Mouse (Mus musculus) midbrain, embryonic 16.5 days (tissue): Measurements from ENCODE around the gene Pbx1. TPM values are rescaled to one million over a fixed set of nuclear protein-coding genes. Genes with fewer than 3 reads are reported as not detected.
A peak's percentile ranks its signal among the peaks of the same experiment; 100 is the strongest.

Experiments
- ATAC-seq: fragments of 200-750 bp; cut with Nextera tagmentation; 2 replicates; pipeline ENCODE4 v1.8.0; 2017; ENCODE audit warnings: moderate TSS enrichment
- H3K27ac ChIP-seq: fragments of 300-500 bp; sonication (generic); 2 replicates; pipeline ENCODE4 v1.5.1; 2014; ENCODE audit warnings: mild to moderate bottlenecking, low read length, mixed read lengths
- H3K27me3 ChIP-seq: fragments of 300-500 bp; sonication (generic); 2 replicates; pipeline ENCODE4 v1.6.1; 2014; ENCODE audit warnings: low read depth, low read length, mixed read lengths; ENCODE audit not compliant: control insufficient read depth, insufficient read depth
- H3K36me3 ChIP-seq: fragments of 300-500 bp; sonication (generic); 2 replicates; pipeline ENCODE4 v1.6.1; 2014; ENCODE audit warnings: mild to moderate bottlenecking, low read length, moderate library complexity, mixed read lengths; ENCODE audit not compliant: control insufficient read depth, insufficient read depth
- H3K4me1 ChIP-seq: fragments of 300-500 bp; sonication (generic); 2 replicates; pipeline ENCODE4 v1.6.1; 2014; ENCODE audit warnings: mild to moderate bottlenecking, low read length, mixed read lengths; ENCODE audit not compliant: control insufficient read depth, insufficient read depth
- H3K4me2 ChIP-seq: fragments of 300-500 bp; sonication (generic); 2 replicates; pipeline ENCODE4 v1.6.1; 2014; ENCODE audit warnings: mild to moderate bottlenecking, low read length, mixed read lengths
- H3K4me3 ChIP-seq: fragments of 300-500 bp; sonication (generic); 2 replicates; pipeline ENCODE4 v1.5.1; 2014; ENCODE audit warnings: low read depth, mild to moderate bottlenecking, low read length, moderate library complexity, mixed read lengths
- H3K9ac ChIP-seq: fragments of 300-500 bp; sonication (generic); 2 replicates; pipeline ENCODE4 v1.6.1; 2014; ENCODE audit warnings: low read depth, low read length, mixed read lengths
- H3K9me3 ChIP-seq: fragments of 300-500 bp; sonication (generic); replicated peaks from 2 replicates; pipeline ENCODE4 v1.6.1; 2014; ENCODE audit warnings: mild to moderate bottlenecking, low read length, mixed read lengths; ENCODE audit not compliant: control insufficient read depth, poor library complexity, severe bottlenecking
- WGBS: fragments of 180-500 bp; shearing (Covaris S2); extraction: QIAGEN DNeasy Blood & Tissue Kit; methylation state at CpG from one replicate; pipeline ENCODE4 v1.1.7; 2014; 5-methylcytosine and 5-hydroxymethylcytosine counted together
- polyA plus RNA-seq: library from polyadenylated mRNA; unstranded; fragments of >200 nt; fragmentation: Nextera tagmentation; extraction: Ambion mirVana; gene quantifications from 2 replicates; pipeline ENCODE4 v1.2.1, GENCODE M21; 2015

Pbx1 gene
- polyA plus RNA-seq, 1 experiment from 2014 or later, result 71.8 TPM

DNA sequence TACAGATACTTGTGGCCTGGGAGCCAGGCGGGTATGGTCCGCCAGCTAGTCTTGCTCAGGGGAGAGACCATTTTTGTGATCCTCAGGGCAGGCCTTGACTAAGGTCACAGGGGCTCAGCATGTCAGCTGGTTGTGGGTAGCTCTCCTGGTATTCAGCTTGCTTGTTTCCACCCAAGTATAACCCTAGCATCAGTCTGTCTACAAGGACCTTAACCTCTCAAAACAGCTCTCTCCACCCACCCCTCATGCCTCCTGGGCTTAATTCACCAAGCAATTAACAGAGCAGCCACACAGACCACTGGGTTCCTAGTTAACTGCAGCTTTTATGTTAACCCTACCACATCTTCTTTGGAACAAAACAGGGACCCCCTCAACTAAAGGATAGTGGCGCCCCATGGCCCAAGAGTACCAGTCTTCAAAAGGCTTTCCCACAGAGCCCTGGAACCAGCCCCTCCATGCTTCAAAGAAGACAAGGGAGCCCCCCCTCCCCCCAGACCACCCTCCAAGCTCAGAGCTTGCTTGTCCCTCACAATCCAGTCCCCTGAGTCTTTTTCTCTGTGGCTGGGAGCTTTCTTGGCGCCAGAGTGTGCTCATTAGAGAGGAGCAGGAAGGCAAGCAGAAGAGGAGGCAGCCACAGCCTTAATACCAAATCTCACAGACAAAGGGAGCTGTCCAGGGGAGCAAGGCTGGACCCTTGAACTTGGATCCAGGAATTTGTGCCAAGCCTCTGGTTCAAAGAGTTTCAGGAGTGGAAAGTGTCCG is 48.1 kb downstream of the Pbx1 start:
- H3K4me3 ChIP-seq, result no peak overlapping the region
- H3K9ac ChIP-seq, result no peak overlapping the region
- H3K27me3 ChIP-seq, result no peaks in the 10 kb centered on the region
- H3K9me3 ChIP-seq, result no peaks in the 10 kb centered on the region
- peak; percentile 29; the same call in 1 of the 2 replicates for ATAC-seq
- WGBS, result 31% methylated on average over 5 of the region's 5 CpGs
- peak overlapping the region; percentile 30 for H3K27ac ChIP-seq
- no peaks in the 10 kb centered on the region for H3K36me3 ChIP-seq
- no peak overlapping the region for H3K4me2 ChIP-seq
- peaks cover 74% of the 10 kb centered on the region for H3K4me1 ChIP-seq

DNA sequence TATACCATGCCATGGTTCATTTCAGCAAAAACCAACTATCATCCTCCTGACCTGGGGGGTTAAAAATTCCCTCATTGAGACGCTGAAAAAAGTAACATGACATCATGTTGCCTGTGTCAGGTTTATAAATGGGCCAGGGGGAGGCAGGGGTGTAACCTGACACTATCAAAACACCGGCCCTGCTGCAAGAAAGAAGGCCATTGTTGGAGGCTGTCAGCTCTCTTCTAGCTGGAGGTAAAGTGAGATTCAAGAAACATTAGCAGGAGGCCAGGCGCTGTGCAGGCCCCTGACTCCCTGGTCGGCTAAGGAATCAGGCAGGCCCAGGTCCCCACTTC is 49.3 kb downstream of the Pbx1 start:
- no peaks in the 10 kb centered on the region for H3K27me3 ChIP-seq
- H3K27ac ChIP-seq, result no peak overlapping the region
- no peaks in the 10 kb centered on the region for H3K9me3 ChIP-seq
- H3K4me3 ChIP-seq, result no peak overlapping the region
- no peak for ATAC-seq
- no peak overlapping the region for H3K4me2 ChIP-seq
- no peak overlapping the region for H3K9ac ChIP-seq
- H3K4me1 ChIP-seq, result peaks cover 77% of the 10 kb centered on the region
- 9% methylated on average over 4 of the region's 4 CpGs for WGBS
- no peaks in the 10 kb centered on the region for H3K36me3 ChIP-seq

DNA sequence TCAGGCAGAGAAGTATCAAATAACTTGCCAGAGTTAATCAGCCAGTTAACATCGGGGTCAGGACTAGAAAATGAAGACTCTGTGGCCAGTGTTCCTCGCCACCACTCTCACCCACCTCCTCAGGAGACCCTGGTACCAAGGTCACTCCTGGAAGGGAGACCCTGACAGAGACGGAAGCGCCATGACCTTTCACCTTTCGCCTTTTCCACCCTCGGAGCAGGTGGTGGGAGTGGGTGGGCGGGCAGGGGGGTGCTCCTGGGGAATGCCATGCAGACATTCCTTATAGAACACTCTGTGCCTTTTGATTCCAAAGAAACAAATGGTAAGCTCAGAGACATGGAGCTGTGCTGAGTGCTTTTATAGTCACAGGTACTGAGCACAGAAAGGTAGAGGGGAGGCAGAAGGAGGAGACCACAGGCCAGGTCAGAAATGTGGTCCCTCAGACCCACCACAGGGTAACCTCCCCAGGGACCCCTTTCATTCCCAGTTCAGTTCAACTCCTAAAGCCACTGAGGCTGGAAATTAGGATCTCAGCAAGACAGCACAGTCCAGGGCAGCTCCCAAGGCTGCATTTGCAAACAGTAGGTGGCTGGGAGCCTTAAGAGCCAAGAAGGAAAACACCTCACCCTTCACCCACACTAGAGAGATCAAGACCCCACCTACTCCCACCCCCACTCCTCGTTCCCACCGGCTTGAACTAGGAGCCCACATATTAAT is 49.8 kb downstream of the Pbx1 start:
- Histone ChIP-seq H3K4me2 (no peak overlapping the region), H3K9me3 (no peaks in the 10 kb centered on the region), H3K27ac (no peak overlapping the region), H3K4me1 (peaks cover 76% of the 10 kb centered on the region), H3K4me3 (no peak overlapping the region), H3K27me3 (no peaks in the 10 kb centered on the region), H3K36me3 (no peaks in the 10 kb centered on the region), H3K9ac (no peak overlapping the region)
- WGBS, result 42% methylated on average over 9 of the region's 9 CpGs
- ATAC-seq, result no peak

DNA sequence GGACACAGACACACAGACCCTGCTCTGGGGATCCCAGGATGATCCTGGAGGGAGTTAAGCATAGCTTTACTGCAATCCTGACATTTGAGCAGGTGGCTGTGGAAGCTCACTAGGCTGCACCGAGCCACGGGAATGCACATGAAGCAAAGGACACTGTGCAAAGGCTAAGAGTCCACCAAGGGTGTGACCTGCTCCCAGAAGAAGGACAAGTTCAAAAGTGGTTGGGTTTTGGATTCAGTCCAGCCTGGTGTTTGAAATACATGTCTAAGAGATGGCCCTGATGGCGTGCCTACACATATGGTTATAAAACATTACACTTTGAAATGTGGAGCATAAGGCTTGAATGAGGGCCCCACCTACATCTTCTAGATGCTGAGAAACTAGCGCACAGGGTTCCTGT is 50.6 kb downstream of the Pbx1 start:
- H3K27ac ChIP-seq, result no peak overlapping the region
- H3K4me1 ChIP-seq, result peaks cover 68% of the 10 kb centered on the region
- no peaks in the 10 kb centered on the region for H3K36me3 ChIP-seq
- no peak overlapping the region for H3K4me2 ChIP-seq
- WGBS, result 70% methylated on average over 4 of the region's 4 CpGs
- ATAC-seq, result no peak
- H3K9ac ChIP-seq, result no peak overlapping the region
- H3K9me3 ChIP-seq, result no peaks in the 10 kb centered on the region
- no peak overlapping the region for H3K4me3 ChIP-seq
- no peaks in the 10 kb centered on the region for H3K27me3 ChIP-seq

DNA sequence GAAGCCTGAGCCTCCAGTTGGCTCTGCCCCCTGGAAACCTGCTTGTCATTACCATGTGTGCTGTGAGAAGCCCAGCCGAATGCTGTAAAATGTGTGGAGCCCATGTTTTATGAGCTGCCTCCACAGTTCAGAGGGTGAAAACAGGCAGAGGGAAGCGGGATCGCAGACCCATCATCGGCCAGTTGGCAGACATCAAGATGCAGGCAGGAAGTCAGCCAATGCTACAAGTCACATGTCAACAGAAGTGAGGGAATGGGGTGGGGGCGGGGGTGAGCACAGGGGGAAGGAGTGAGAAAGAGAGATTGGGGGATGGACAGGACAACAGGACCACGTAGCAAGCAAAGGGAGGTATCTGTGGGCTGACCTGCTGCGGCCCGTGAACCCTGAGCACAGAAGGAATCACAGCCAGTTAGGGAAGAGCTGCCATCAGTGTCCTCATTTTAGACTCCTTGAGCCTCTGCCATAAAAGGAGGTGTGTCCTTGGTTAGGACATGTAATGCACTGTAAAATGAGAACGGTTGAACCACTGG is 51.8 kb downstream of the Pbx1 start:
- Histone ChIP-seq H3K9me3 (no peaks in the 10 kb centered on the region), H3K9ac (no peak overlapping the region), H3K36me3 (no peaks in the 10 kb centered on the region), H3K4me1 (peaks cover 60% of the 10 kb centered on the region), H3K27me3 (no peaks in the 10 kb centered on the region), H3K4me3 (no peak overlapping the region), H3K27ac (no peak overlapping the region), H3K4me2 (no peak overlapping the region)
- no peak for ATAC-seq
- WGBS, result 65% methylated on average over 9 of the region's 9 CpGs

DNA sequence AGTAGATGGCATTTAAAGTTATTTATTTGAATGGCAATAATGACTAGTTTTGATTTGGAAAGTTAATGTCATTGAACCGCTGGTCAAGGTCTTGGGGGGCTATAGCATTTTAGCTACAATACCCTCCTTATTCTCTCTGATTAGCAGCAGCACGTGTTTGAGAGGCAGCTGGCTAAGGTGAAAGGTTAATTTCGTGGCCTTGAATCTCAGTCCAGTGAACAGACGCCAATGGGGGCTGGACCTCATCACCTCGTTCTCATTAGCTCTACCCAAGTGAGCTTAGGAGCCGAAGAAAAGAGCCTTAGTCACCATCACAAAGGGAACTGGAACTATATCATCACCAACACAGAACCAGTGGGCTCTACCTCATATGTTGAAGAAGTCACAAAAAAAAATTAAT is 54.4 kb downstream of the Pbx1 start:
- no peaks in the 10 kb centered on the region for H3K9me3 ChIP-seq
- WGBS, result 38% methylated on average over 6 of the region's 6 CpGs
- H3K36me3 ChIP-seq, result no peaks in the 10 kb centered on the region
- no peak overlapping the region for H3K27ac ChIP-seq
- H3K4me1 ChIP-seq, result peaks cover 41% of the 10 kb centered on the region
- no peaks in the 10 kb centered on the region for H3K27me3 ChIP-seq
- H3K4me2 ChIP-seq, result no peak overlapping the region
- no peak overlapping the region for H3K4me3 ChIP-seq
- no peak overlapping the region for H3K9ac ChIP-seq
- ATAC-seq, result no peak

DNA sequence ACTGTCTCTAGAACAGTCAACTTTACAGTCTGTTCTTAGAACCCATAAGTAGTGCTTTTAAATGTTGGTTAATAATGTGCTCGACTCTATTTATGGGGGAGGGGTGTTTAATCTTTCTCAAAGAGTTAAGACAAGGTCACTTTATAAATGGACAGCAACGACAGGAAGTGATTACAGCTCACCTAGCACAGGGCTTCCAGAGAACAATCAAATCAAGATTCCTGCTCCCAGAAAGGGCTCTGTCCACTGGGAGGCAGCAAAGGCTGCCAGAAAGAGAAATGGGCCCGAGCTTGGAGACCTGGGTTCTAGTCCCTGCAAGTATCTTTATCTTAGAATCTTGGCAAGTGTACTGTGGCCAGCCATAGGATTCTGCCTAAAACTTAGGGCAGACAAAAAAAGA is 55.7 kb downstream of the Pbx1 start:
- Histone ChIP-seq H3K9ac (no peak overlapping the region), H3K4me1 (peaks cover 28% of the 10 kb centered on the region), H3K36me3 (no peaks in the 10 kb centered on the region), H3K4me3 (no peak overlapping the region), H3K4me2 (no peak overlapping the region), H3K27ac (no peak overlapping the region), H3K9me3 (no peaks in the 10 kb centered on the region), H3K27me3 (no peaks in the 10 kb centered on the region)
- 64% methylated on average over 3 of the region's 3 CpGs for WGBS
- ATAC-seq, result no peak

DNA sequence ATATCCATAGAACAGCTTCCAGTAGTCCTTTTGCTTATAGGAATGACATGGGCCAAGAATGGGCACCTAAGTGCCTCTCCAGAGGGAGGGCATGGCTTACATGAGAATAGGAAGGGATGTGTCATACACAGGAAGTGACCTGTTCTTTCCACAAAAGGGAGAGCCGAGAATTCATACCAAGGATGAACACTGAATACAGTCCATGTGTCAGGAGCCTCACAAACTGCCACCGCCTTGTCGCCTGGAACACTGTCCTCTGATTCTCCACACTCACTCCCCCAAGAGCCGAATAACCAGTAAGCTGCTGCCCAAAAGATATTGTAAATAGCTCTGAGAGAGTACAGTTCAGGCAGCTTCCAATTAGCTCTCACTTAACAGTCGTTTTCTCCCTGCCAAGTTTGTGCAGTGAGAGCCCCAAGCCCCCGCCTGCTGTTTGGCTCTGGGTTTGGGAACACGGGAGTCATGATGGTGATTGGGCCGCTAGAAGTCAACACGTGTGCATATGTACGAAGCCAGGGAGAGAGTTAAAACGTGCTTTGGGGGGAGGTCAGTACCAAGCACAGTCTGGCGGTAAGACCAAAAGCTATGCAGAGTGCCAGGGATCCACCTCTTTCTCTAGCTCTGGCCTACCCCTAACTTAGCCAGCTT is 57.0 kb downstream of the Pbx1 start:
- Histone ChIP-seq H3K4me3 (no peak overlapping the region), H3K9me3 (no peaks in the 10 kb centered on the region), H3K4me1 (peaks cover 18% of the 10 kb centered on the region), H3K27me3 (no peaks in the 10 kb centered on the region), H3K4me2 (no peak overlapping the region), H3K9ac (no peak overlapping the region), H3K36me3 (peaks cover 2% of the 10 kb centered on the region; the same call in 1 of the 2 replicates), H3K27ac (no peak overlapping the region)
- ATAC-seq, result 0 out of 2 replicates have a peak, but pooled peaks have one; percentile 26
- WGBS, result 71% methylated on average over 12 of the region's 12 CpGs

DNA sequence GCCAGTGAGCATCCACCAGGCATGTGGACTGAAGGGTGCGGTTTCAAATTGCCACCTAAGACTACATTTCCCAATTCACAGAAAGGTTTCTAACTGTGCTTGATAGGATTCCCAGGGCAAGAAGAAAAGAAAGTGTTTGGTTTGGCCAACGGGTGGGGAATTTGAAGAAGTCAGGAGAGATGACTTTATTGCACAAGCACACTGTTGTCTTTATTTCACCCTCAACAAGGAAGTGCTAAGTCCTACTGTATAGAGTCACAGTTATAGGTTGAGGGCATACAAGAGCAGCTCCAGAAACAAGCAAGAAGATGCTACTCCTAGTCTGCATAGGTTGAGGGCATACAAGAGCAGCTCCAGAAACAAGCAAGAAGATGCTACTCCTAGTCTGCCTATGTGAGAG is 60.0 kb downstream of the Pbx1 start:
- peaks cover 2% of the 10 kb centered on the region; the same call in 1 of the 2 replicates for H3K36me3 ChIP-seq
- H3K4me2 ChIP-seq, result no peak overlapping the region
- H3K27me3 ChIP-seq, result no peaks in the 10 kb centered on the region
- H3K4me3 ChIP-seq, result no peak overlapping the region
- WGBS, result 87% methylated on average over 2 of the region's 2 CpGs
- no peak overlapping the region for H3K9ac ChIP-seq
- no peaks in the 10 kb centered on the region for H3K9me3 ChIP-seq
- ATAC-seq, result no peak
- no peak overlapping the region for H3K27ac ChIP-seq
- peaks cover 12% of the 10 kb centered on the region for H3K4me1 ChIP-seq
